25 mouse cellular contexts compared by ENCODE assay signal in the genomic region with DNA sequence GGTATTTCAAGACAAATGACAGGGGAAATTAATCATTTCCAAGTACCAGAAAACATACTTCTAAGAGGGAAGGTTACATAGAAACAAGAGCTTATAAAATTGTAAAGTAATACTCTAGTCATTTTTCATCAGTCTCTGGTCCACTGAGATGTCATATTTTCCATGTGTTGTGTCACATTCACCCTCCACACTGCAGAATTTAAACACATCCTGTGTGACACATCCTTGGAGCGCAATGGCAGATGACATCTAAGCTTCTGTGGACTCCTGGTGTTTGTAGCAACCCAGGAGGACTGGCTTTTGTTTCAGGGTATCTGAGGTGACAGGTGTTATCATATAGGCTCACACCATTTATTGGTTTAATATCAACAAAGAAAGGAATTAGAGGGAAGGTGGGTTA. TPM values are rescaled to one million over a fixed set of nuclear protein-coding genes. Genes with fewer than 3 reads are reported as not detected.
"Had no signal": no experiment of that assay in that cellular context is flagged by ENCODE, and none has a peak within 500 bp of the region (broad histone marks: within the 10 kb centered on the region; RNA-seq: fewer than 3 reads in every experiment).

No protein-coding gene starts in this region.

- H3K4me2 ChIP-seq: liver, embryonic 11.5 days; lung, embryonic 14.5 days; midbrain, embryonic 11.5 days; neural tube, embryonic 13.5 days had no signal

- DNase-seq: kidney, adult 2 months; kidney, postnatal 36 days; layer of hippocampus, postnatal 36 days; liver, postnatal 0 days; lung, embryonic 14.5 days; lung, postnatal 36 days; retina, postnatal 1 day; thymus, postnatal 25 days had no signal

- ATAC-seq: intestine, postnatal 0 days; liver, postnatal 0 days; lung, postnatal 0 days; midbrain, embryonic 16.5 days had no signal

- H3K36me3 ChIP-seq: neural tube, embryonic 13.5 days had no signal

- H3K27me3 ChIP-seq: neural tube, embryonic 13.5 days had no signal

- H3K4me1 ChIP-seq: neural tube, embryonic 13.5 days had no signal

- H3K4me3 ChIP-seq: left cerebral cortex, adult 2 months; myocyte; neural tube, embryonic 13.5 days had no signal

- H3K9ac ChIP-seq: liver, embryonic 14.5 days; liver, postnatal 0 days; lung, embryonic 14.5 days; neural tube, embryonic 13.5 days had no signal

- H3K27ac ChIP-seq: kidney, postnatal 0 days; left cerebral cortex, adult 2 months; liver, embryonic 14.5 days; neural tube, embryonic 13.5 days had no signal

RNA-seq across cellular contexts. Expression of a gene that starts 1.0 kb away (rescaled TPM):
- polyA plus RNA-seq: intestine, postnatal 0 days; kidney, adult 2 months; kidney, embryonic 14.5 days; kidney, postnatal 0 days; limb, embryonic 11.5 days; limb, embryonic 14.5 days; liver, embryonic 11.5 days; liver, embryonic 14.5 days; liver, postnatal 0 days; lung, embryonic 14.5 days; lung, postnatal 0 days; midbrain, embryonic 11.5 days; midbrain, embryonic 16.5 days; myocyte; neural tube, embryonic 13.5 days; small intestine, adult 2 months; spleen, adult 2 months; stomach, embryonic 16.5 days; thymus, postnatal 0 days had no signal

RNA-seq across cellular contexts. Expression of a gene that starts 35.4 kb away (rescaled TPM):
- polyA plus RNA-seq: intestine, postnatal 0 days; kidney, adult 2 months; kidney, embryonic 14.5 days; kidney, postnatal 0 days; limb, embryonic 11.5 days; limb, embryonic 14.5 days; liver, embryonic 11.5 days; liver, embryonic 14.5 days; liver, postnatal 0 days; lung, embryonic 14.5 days; lung, postnatal 0 days; midbrain, embryonic 11.5 days; midbrain, embryonic 16.5 days; myocyte; neural tube, embryonic 13.5 days; small intestine, adult 2 months; spleen, adult 2 months; stomach, embryonic 16.5 days; thymus, postnatal 0 days had no signal

RNA-seq across cellular contexts. Expression of a gene that starts 48.8 kb away (rescaled TPM):
- polyA plus RNA-seq: kidney, embryonic 14.5 days; kidney, postnatal 0 days; limb, embryonic 11.5 days; limb, embryonic 14.5 days; liver, embryonic 11.5 days; lung, embryonic 14.5 days; midbrain, embryonic 11.5 days; midbrain, embryonic 16.5 days; neural tube, embryonic 13.5 days had no signal
